Mouse (Mus musculus) lung, embryonic 16.5 days (tissue): Measurements from ENCODE around the gene Myo18a. TPM values are rescaled to one million over a fixed set of nuclear protein-coding genes. Genes with fewer than 3 reads are reported as not detected.

Source experiments
- ATAC-seq: fragments of 200-750 bp; cut with Nextera tagmentation; 2 replicates; pipeline ENCODE4 v1.8.0; 2017; ENCODE audit warnings: low read depth, mild to moderate bottlenecking, moderate library complexity
- H3K27ac ChIP-seq: fragments of 300-500 bp; sonication (generic); 2 replicates; pipeline ENCODE4 v1.5.1; 2014; ENCODE audit warnings: mild to moderate bottlenecking, control low read depth, low read length
- H3K27me3 ChIP-seq: fragments of 300-500 bp; sonication (generic); 2 replicates; pipeline ENCODE4 v1.6.1; 2014; ENCODE audit warnings: low read depth, low read length, mixed read lengths; ENCODE audit not compliant: control insufficient read depth, insufficient read depth
- H3K36me3 ChIP-seq: fragments of 300-500 bp; sonication (generic); 2 replicates; pipeline ENCODE4 v1.6.1; 2014; ENCODE audit warnings: low read length; ENCODE audit not compliant: control insufficient read depth, insufficient read depth
- H3K4me1 ChIP-seq: fragments of 300-500 bp; sonication (generic); replicated peaks from 2 replicates; pipeline ENCODE4 v1.6.1; 2014; ENCODE audit warnings: low read length, mixed read lengths; ENCODE audit not compliant: control insufficient read depth, insufficient read depth
- H3K4me2 ChIP-seq: fragments of 300-500 bp; sonication (generic); 2 replicates; pipeline ENCODE4 v1.6.1; 2014; ENCODE audit warnings: low read depth, low read length, control low read depth
- H3K4me3 ChIP-seq: fragments of 300-500 bp; sonication (generic); 2 replicates; pipeline ENCODE4 v1.5.1; 2014; ENCODE audit warnings: mild to moderate bottlenecking, low read length, control low read depth
- H3K9ac ChIP-seq: fragments of 300-500 bp; sonication (generic); 2 replicates; pipeline ENCODE4 v1.6.1; 2014; ENCODE audit warnings: low read length, control low read depth
- H3K9me3 ChIP-seq: fragments of 300-500 bp; sonication (generic); 2 replicates; pipeline ENCODE4 v1.6.1; 2016; ENCODE audit warnings: low read length; ENCODE audit not compliant: control insufficient read depth
- WGBS: fragments of 180-500 bp; shearing (Covaris S2); extraction: QIAGEN DNeasy Blood & Tissue Kit; methylation state at CpG from one replicate; pipeline ENCODE4 v1.1.7; 2014; 5-methylcytosine and 5-hydroxymethylcytosine counted together
- polyA plus RNA-seq: library from polyadenylated mRNA; unstranded; fragments of >200 nt; fragmentation: Nextera tagmentation; extraction: Ambion mirVana; gene quantifications from 2 replicates; pipeline ENCODE4 v1.2.1, GENCODE M21; 2015

Myo18a gene
- polyA plus RNA-seq, 1 experiment from 2014 or later: 39.0 TPM

GRCm38 (mm10) chr11:77821648-77822047 is 58.6 kb downstream of the Myo18a start:
- Histone ChIP-seq H3K4me2 (no peak overlapping the region), H3K9ac (no peak overlapping the region), H3K4me3 (no peak overlapping the region), H3K4me1 (peaks cover 4% of the 10 kb centered on the region; the same call in 1 of the 2 replicates), H3K36me3 (peaks cover 35% of the 10 kb centered on the region), H3K9me3 (no peaks in the 10 kb centered on the region), H3K27ac (no peak overlapping the region), H3K27me3 (no peaks in the 10 kb centered on the region)
- no peak for ATAC-seq
- WGBS: 21% methylated on average over 8 of the region's 8 CpGs

GRCm38 (mm10) chr11:77822781-77823180 is 59.7 kb downstream of the Myo18a start:
- Histone ChIP-seq H3K4me1 (peaks cover 4% of the 10 kb centered on the region; the same call in 1 of the 2 replicates), H3K9me3 (no peaks in the 10 kb centered on the region), H3K27ac (no peak overlapping the region), H3K4me3 (no peak overlapping the region), H3K36me3 (peaks cover 35% of the 10 kb centered on the region), H3K4me2 (no peak overlapping the region), H3K27me3 (no peaks in the 10 kb centered on the region), H3K9ac (no peak overlapping the region)
- WGBS: 17% methylated on average over 7 of the region's 7 CpGs
- no peak for ATAC-seq

- no peak for ATAC-seq
- H3K27ac ChIP-seq: no peak overlapping the region
- peaks cover 4% of the 10 kb centered on the region; the same call in 1 of the 2 replicates for H3K4me1 ChIP-seq
- no peaks in the 10 kb centered on the region for H3K27me3 ChIP-seq
- no peak overlapping the region for H3K4me3 ChIP-seq
- 3% methylated on average over 5 of the region's 5 CpGs for WGBS
- peaks cover 29% of the 10 kb centered on the region for H3K36me3 ChIP-seq
- no peaks in the 10 kb centered on the region for H3K9me3 ChIP-seq
- no peak overlapping the region for H3K9ac ChIP-seq
- H3K4me2 ChIP-seq: no peak overlapping the region
Measured at GRCm38 (mm10) chr11:77825853-77826252, 62.8 kb downstream of the Myo18a start.

- Histone ChIP-seq H3K27me3 (no peaks in the 10 kb centered on the region), H3K27ac (no peak overlapping the region), H3K4me3 (no peak overlapping the region), H3K36me3 (peaks cover 25% of the 10 kb centered on the region), H3K4me2 (no peak overlapping the region), H3K4me1 (peaks cover 4% of the 10 kb centered on the region; the same call in 1 of the 2 replicates), H3K9ac (no peak overlapping the region), H3K9me3 (no peaks in the 10 kb centered on the region)
- WGBS: 35% methylated on average over 3 of the region's 3 CpGs
- no peak for ATAC-seq
Measured at GRCm38 (mm10) chr11:77826311-77826710, 63.3 kb downstream of the Myo18a start.

GRCm38 (mm10) chr11:77827241-77827995 is 64.4 kb downstream of the Myo18a start:
- no peak overlapping the region for H3K27ac ChIP-seq
- H3K9me3 ChIP-seq: no peaks in the 10 kb centered on the region
- H3K4me1 ChIP-seq: peaks cover 4% of the 10 kb centered on the region; the same call in 1 of the 2 replicates
- no peaks in the 10 kb centered on the region for H3K27me3 ChIP-seq
- no peak overlapping the region for H3K4me2 ChIP-seq
- no peak overlapping the region for H3K9ac ChIP-seq
- WGBS: 56% methylated on average over 18 of the region's 18 CpGs
- no peak overlapping the region for H3K4me3 ChIP-seq
- H3K36me3 ChIP-seq: peaks cover 28% of the 10 kb centered on the region
- peak; percentile 32; the same call in 1 of the 2 replicates for ATAC-seq

GRCm38 (mm10) chr11:77828163-77828562 is 65.1 kb downstream of the Myo18a start:
- Histone ChIP-seq H3K4me3 (no peak overlapping the region), H3K9me3 (no peaks in the 10 kb centered on the region), H3K27me3 (no peaks in the 10 kb centered on the region), H3K36me3 (peaks cover 33% of the 10 kb centered on the region), H3K4me1 (peaks cover 4% of the 10 kb centered on the region; the same call in 1 of the 2 replicates), H3K27ac (no peak overlapping the region), H3K9ac (no peak overlapping the region), H3K4me2 (no peak overlapping the region)
- ATAC-seq: no peak
- 81% methylated on average over 5 of the region's 5 CpGs for WGBS

GRCm38 (mm10) chr11:77829043-77829841 is 66.2 kb downstream of the Myo18a start:
- Histone ChIP-seq H3K4me3 (no peak overlapping the region), H3K36me3 (peaks cover 25% of the 10 kb centered on the region), H3K27me3 (no peaks in the 10 kb centered on the region), H3K9me3 (no peaks in the 10 kb centered on the region), H3K4me1 (peaks cover 4% of the 10 kb centered on the region; the same call in 1 of the 2 replicates), H3K4me2 (no peak overlapping the region), H3K9ac (no peak overlapping the region), H3K27ac (no peak overlapping the region)
- WGBS: 74% methylated on average over 23 of the region's 23 CpGs
- ATAC-seq: no peak

GRCm38 (mm10) chr11:77830875-77831274 is 67.8 kb downstream of the Myo18a start:
- ATAC-seq: no peak
- Histone ChIP-seq H3K36me3 (peaks cover 22% of the 10 kb centered on the region), H3K4me1 (peaks cover 2% of the 10 kb centered on the region; the same call in 1 of the 2 replicates), H3K4me2 (no peak overlapping the region), H3K9ac (no peak overlapping the region), H3K27me3 (no peaks in the 10 kb centered on the region), H3K9me3 (no peaks in the 10 kb centered on the region), H3K4me3 (no peak overlapping the region), H3K27ac (no peak overlapping the region)
- 60% methylated on average over 7 of the region's 7 CpGs for WGBS

- H3K4me3 ChIP-seq: no peak overlapping the region
- no peaks in the 10 kb centered on the region for H3K27me3 ChIP-seq
- no peak overlapping the region for H3K4me2 ChIP-seq
- no peak overlapping the region for H3K9ac ChIP-seq
- H3K27ac ChIP-seq: no peak overlapping the region
- peaks cover 25% of the 10 kb centered on the region for H3K36me3 ChIP-seq
- no peaks in the 10 kb centered on the region for H3K9me3 ChIP-seq
- ATAC-seq: no peak
- H3K4me1 ChIP-seq: no peaks in the 10 kb centered on the region
- WGBS: 89% methylated on average over 4 of the region's 4 CpGs
Measured at GRCm38 (mm10) chr11:77832541-77832940, 69.5 kb downstream of the Myo18a start.
